Mouse (Mus musculus): Measurements from ENCODE around the gene Tnrc6c.

- TF ChIP-seq CTCF (IDR thresholded peaks at IDR 0.05; ENCODE audit: borderline replicate concordance, insufficient read depth, low read depth, low read length) (no peak), POLR2A (IDR thresholded peaks at IDR 0.05; ENCODE audit: borderline replicate concordance, insufficient read depth, low read length) (no peak)
Observed at GRCm38 (mm10) chr11:117796954-117797353, 142.9 kb downstream of the Tnrc6c start.
